Mouse (Mus musculus) spleen, postnatal 4 days (tissue): Measurements from ENCODE around the gene Dhh.
A peak's percentile ranks its signal among the peaks of the same experiment; 100 is the strongest.

ENCODE experiments used
- DNase-seq, 2 experiments: peaks; one replicate each; pipeline ENCODE4 v3.0.0; 2022; ENCODE audit warnings: low spot score in 2 of 2

Gene Dhh

DNA sequence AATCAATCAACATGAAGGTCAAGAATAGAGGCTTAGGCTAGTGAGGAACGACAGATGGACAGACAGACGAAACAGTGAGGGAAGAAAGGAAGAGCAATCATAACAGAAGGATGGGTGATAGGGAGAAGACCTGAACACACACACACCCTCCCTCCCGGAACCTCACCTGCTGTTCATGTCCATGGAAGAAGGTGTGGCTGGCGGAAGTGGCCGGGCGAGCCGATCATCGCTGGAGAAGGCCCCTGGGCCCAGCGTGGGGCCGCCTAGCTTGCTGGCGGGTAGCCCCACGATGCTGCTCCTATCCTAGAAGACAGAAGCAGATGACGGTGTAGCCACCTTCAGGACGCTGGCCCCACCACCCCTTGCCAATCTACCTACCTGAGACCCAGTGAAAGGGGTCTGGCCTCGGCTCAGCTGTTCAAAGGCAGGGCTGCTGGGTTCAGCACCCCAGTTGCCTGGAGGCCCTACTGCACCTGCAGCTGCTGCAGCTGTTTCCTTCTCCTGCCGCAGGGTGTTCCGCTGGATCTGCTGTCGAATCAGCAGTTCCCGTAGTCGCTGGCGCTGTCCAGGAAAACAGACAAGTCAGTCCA, 47.0 kb downstream of the Dhh start:
- DNase-seq = no peak

DNA sequence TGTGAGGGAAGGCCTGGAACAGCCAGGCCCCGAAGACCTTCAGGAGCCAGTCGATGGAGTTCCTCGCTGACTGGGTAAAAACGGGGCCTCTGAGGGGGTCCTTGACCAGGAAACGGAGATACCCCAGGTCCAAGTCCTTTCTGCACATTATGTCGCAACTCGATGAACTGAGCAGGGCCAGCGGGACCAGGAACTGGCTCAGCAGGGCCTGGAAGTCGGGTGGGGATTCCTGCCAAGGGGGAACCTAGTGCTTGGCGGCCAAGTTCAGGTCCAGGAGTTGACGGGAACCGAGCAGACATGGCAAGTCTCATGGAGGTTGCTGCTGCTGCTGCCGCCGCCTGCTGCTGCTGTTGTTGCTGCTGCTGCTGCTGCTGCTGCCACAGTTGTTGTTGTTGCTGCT, 47.7 kb downstream of the Dhh start:
- DNase-seq = peak in 1 of 2 experiments; percentile 58

DNA sequence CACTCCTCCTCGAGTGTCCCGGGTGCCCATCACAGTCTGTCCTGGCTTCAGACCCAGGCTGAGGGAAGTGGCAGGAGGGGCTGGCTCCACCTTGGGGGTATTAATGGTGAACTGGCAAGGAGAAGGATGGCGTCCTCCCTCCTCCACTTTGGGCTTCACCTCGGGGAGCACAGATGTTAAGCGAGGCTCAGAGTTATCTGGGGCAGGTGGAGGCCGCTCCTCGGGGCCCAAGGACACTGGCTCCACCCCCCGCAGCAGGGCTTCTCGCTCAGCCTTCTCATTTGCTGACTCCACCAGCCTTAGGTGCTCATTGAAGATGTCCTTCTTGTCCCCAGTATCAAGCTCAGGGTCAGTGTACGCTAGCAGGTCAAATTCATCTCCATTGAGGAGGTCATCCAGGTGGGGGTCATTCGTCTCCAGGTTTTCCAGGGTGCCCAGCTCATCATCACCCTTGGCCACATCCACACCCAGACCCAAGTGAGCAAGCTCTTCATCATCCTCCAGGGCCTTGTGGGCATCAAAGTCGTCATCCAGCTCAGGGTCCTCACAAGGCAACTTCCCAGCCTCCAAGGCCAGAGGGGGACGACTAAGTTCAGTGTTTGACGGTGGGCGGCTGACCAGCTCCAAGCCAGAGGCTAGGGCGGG, 48.3 kb downstream of the Dhh start:
- DNase-seq = peak in 1 of 2 experiments; percentile 59

DNA sequence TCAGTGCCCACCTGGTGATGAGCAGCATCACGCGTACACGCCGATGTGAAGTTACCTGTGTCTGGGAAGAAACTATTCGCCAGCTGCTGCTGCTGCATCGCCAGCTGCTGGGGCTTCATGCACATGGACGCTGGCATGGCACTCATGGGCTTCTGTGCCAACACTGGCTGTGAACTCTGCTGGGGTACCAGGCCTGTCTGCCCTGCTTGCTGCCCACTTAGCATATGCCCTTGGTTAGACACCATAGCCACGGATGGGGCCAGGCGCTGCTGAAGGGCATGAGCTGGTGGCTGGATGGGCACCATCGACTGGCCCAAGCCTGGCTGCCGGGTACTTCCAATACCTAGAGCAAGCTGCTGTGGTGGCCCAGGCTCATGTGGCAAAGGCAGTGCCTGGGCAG, 49.2 kb downstream of the Dhh start:
- DNase-seq = no peak

DNA sequence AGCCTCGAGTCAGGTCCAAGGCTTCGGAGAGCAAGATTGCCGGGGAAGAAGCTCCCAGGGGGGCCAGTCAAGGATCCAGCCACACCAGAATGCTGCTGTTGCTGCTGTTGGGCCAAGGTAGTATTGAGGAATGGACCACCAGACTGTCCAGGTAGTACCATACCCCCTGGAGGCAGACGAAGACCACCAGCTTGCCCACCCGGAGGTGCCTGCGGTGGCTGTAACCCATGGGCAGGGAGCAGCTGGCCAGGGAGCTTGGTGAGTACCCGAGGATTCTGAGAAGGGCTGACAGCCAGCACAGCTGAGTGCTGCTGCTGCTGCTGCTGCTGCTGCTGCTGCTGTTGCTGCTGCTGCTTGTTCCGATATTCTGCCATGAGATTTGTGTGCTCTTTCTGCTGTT, 52.2 kb downstream of the Dhh start:
- no peak for DNase-seq

DNA sequence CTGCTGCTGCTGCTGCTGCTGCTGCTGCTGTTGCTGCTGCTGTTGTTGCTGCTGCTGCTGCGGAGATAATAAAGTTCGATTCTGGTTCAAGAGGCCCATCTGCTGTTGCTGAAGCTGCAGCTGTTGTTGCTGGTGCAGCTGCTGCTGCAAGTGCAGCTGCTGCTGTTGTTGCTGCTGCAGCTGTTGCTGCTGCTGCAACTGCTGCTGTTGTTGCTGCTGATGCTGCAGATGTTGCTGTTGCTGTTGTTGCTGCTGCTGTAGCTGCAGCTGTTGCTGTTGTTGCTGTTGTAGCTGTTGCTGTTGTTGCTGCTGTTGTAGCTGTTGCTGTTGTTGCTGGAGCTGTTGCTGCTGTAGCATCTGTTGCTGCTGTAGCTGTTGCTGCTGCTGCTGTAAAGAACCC, 53.2 kb downstream of the Dhh start:
- DNase-seq = no peak

DNA sequence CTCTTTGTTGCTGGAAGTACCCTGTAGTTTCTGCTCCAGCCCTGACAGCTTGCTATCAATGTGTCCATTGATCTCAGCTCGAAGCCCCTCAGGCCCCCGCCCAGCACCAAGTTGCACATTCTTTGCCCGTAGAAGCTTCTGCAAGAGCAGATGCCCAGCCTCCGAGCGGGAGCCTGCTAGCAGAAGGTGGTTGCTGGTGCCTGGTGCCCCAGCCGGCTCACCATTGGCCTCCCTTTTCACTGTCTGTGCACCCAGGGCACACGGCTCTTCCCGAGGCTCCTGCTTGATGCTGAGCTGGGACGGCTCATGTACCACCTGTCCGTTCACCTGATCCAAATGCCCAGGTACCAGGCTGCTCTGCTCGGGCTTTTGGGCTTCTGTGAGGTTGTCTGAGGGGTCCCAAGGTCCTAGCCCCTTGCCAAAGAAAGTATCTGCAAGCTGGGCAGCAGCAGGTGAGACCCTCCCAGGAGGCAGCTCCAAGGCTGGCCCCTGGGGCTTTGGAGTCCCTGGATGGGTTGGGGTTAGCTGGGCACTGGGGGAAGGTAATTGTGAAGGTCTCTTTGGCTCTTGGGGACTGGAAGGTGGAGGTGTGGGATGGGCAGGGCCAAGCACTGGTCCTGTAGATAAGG, 54.6 kb downstream of the Dhh start:
- DNase-seq = peak in 1 of 2 experiments; percentile 61
